ENCODE assay signal across 14 mouse cellular contexts in the genomic region with DNA sequence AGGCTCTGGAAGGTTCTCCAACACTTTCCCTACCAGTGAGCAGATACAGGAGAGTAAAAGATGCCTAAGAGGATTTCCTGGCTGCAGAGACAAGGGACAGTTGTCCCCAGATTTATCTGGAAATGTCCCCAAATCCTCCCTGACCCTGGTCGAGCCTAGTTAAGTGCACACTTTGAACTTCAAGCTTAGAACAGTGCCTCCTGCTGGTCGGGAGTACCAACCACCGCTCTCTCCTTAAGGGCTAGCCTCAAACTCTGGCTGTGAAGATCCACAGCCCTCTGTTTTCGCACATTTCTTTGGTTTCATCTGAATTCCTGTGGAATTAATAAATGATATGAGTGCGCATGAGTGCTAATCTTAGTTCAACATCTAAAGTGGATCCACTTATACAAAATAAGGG.
DNase-seq lines count a peak whose midpoint lies in the region; ATAC-seq and TF ChIP-seq lines count a peak whose summit lies in the region.
"Had no signal": no experiment of that assay in that cellular context is flagged by ENCODE, and none has a peak within 500 bp of the region (broad histone marks: within the 10 kb centered on the region; RNA-seq: fewer than 3 reads in every experiment).

No protein-coding gene starts in this region.

- ATAC-seq in kidney, embryonic 14.5 days (ENCODE audit: low FRiP score, low TSS enrichment), result no peak
- no peak for ATAC-seq in stomach, postnatal 0 days (ENCODE audit: low FRiP score, low TSS enrichment)
- ATAC-seq: inflammation-experienced regulatory T-cells, adult 6 months had no signal

- no peak overlapping the region for H3K4me3 ChIP-seq in kidney, embryonic 14.5 days (ENCODE audit: low read length)
- no peak overlapping the region for H3K4me3 ChIP-seq in stomach, postnatal 0 days (ENCODE audit: low read depth, low read length)
- H3K4me3 ChIP-seq: forebrain, embryonic 10.5 days; megakaryocyte, embryonic 14.5 days had no signal

- H3K4me2 ChIP-seq in kidney, embryonic 14.5 days (replicated peaks; ENCODE audit: low read depth, low read length), result no peak overlapping the region
- no peak overlapping the region for H3K4me2 ChIP-seq in stomach, postnatal 0 days (replicated peaks; ENCODE audit: low read depth)

- H3K9me3 ChIP-seq in kidney, embryonic 14.5 days (ENCODE audit: control insufficient read depth, low read length), result peaks cover 2% of the 10 kb centered on the region; the same call in 1 of the 2 replicates
- H3K9me3 ChIP-seq in stomach, postnatal 0 days (ENCODE audit: control insufficient read depth, low read length), result no peaks in the 10 kb centered on the region
- H3K9me3 ChIP-seq: forebrain, embryonic 10.5 days; megakaryocyte, embryonic 14.5 days had no signal

- no peak overlapping the region for H3K27ac ChIP-seq in kidney, embryonic 14.5 days (ENCODE audit: low read depth, low read length)
- H3K27ac ChIP-seq in stomach, postnatal 0 days (replicated peaks), result no peak overlapping the region
- H3K27ac ChIP-seq: forebrain, embryonic 10.5 days had no signal

- peak; percentile 36; the same call in 1 of the 2 replicates for TF ChIP-seq CTCF in stomach, postnatal 0 days (IDR thresholded peaks at IDR 0.05; ENCODE audit: low read depth)

- no peaks in the 10 kb centered on the region for H3K27me3 ChIP-seq in kidney, embryonic 14.5 days (ENCODE audit: control insufficient read depth, insufficient read depth, low read length)
- no peaks in the 10 kb centered on the region for H3K27me3 ChIP-seq in stomach, postnatal 0 days (ENCODE audit: control insufficient read depth, insufficient read depth, low read length)
- H3K27me3 ChIP-seq: megakaryocyte, embryonic 14.5 days had no signal

- WGBS in kidney, embryonic 14.5 days, result 83% methylated on average over 5 of the region's 5 CpGs
- WGBS in stomach, postnatal 0 days, result 78% methylated on average over 5 of the region's 5 CpGs

- no peak overlapping the region for H3K9ac ChIP-seq in kidney, embryonic 14.5 days (ENCODE audit: low read depth, low read length)
- H3K9ac ChIP-seq in stomach, postnatal 0 days (ENCODE audit: low read length), result no peak overlapping the region

- H3K36me3 ChIP-seq in kidney, embryonic 14.5 days (ENCODE audit: control insufficient read depth, insufficient read depth, low read length), result no peaks in the 10 kb centered on the region
- H3K36me3 ChIP-seq in stomach, postnatal 0 days (ENCODE audit: control insufficient read depth, insufficient read depth, low read length), result no peaks in the 10 kb centered on the region
- H3K36me3 ChIP-seq: forebrain, embryonic 10.5 days had no signal

- peak; percentile 24 for DNase-seq in kidney, adult 9 months
- peak; percentile 2 for DNase-seq in thymus, postnatal 25 days
- no peak for DNase-seq in thymus, postnatal 10 days (ENCODE audit: low spot score in 2 of 2)
- DNase-seq in ZHBTc4 (ENCODE audit: low read depth, low spot score), result peak; percentile 70
- no peak for DNase-seq in stomach, postnatal 0 days (ENCODE audit: low spot score)
- DNase-seq in natural killer cell, adult 2 months (ENCODE audit: low spot score in 2 of 2), result no peak
- DNase-seq: cerebellum, adult 8-10 months; gastrocnemius, postnatal 36 days; layer of hippocampus, postnatal 36 days; right cerebral cortex, postnatal 4 days had no signal

- H3K4me1 ChIP-seq in kidney, embryonic 14.5 days (ENCODE audit: control insufficient read depth, insufficient read depth, low read length), result no peaks in the 10 kb centered on the region
- no peaks in the 10 kb centered on the region for H3K4me1 ChIP-seq in stomach, postnatal 0 days (replicated peaks; ENCODE audit: control insufficient read depth, insufficient read depth)
- H3K4me1 ChIP-seq: megakaryocyte, embryonic 14.5 days had no signal

- TF ChIP-seq EP300 in stomach, postnatal 0 days (optimal IDR thresholded peaks at IDR 0.05), result no peak

Comparison
In these comparisons a context has a peak if more than half of its experiments do, and no peak if none do; other contexts are left out.
1. DNase-seq: peak in kidney, adult 9 months (single experiment), thymus, postnatal 25 days (single experiment) and ZHBTc4 (single experiment); none in thymus, postnatal 10 days (0 of 2), stomach, postnatal 0 days (single experiment) and natural killer cell, adult 2 months (0 of 2).